Comparison of ENCODE assay signal across 21 mouse cellular contexts in genomic region chr19:3645318-3645717, GRCm38 (mm10). TPM values are rescaled to one million over a fixed set of nuclear protein-coding genes. Genes with fewer than 3 reads are reported as not detected.
DNase-seq lines count a peak whose midpoint lies in the region; ATAC-seq and TF ChIP-seq lines count a peak whose summit lies in the region.
"Had no signal": no experiment of that assay in that cellular context is flagged by ENCODE, and none has a peak within 500 bp of the region (broad histone marks: within the 10 kb centered on the region; RNA-seq: fewer than 3 reads in every experiment).

No protein-coding gene starts in this region.

- H3K4me3 ChIP-seq in heart, embryonic 15.5 days = no peak overlapping the region
- H3K4me3 ChIP-seq in kidney, embryonic 14.5 days (ENCODE audit: low read length) = no peak overlapping the region
- no peak overlapping the region for H3K4me3 ChIP-seq in stomach, embryonic 16.5 days (replicated peaks; ENCODE audit: low read length)
- no peak overlapping the region for H3K4me3 ChIP-seq in stomach, postnatal 0 days (ENCODE audit: low read depth, low read length)
- no peak overlapping the region for H3K4me3 ChIP-seq in small intestine, adult 2 months (ENCODE audit: low read depth, low read length)
- H3K4me3 ChIP-seq: forebrain, embryonic 12.5 days; heart, embryonic 13.5 days; left cerebral cortex, adult 2 months; neural tube, embryonic 15.5 days had no signal

- peak overlapping the region; percentile 29; the same call in 1 of the 2 replicates for H3K27ac ChIP-seq in heart, embryonic 15.5 days
- 0 out of 2 replicates have a peak overlapping the region, but pooled peaks have one; percentile 24 for H3K27ac ChIP-seq in kidney, embryonic 14.5 days (ENCODE audit: low read depth, low read length)
- 0 out of 2 replicates have a peak overlapping the region, but pooled peaks have one; percentile 27 for H3K27ac ChIP-seq in stomach, embryonic 16.5 days (ENCODE audit: low read length)
- no peak overlapping the region; the same call in 1 of the 2 replicates for H3K27ac ChIP-seq in stomach, postnatal 0 days (replicated peaks)
- H3K27ac ChIP-seq in small intestine, adult 2 months (ENCODE audit: insufficient read depth, low read depth, low read length) = peak overlapping the region; percentile 97
- H3K27ac ChIP-seq: forebrain, embryonic 12.5 days; hindbrain, embryonic 14.5 days; left cerebral cortex, adult 2 months; neural tube, embryonic 15.5 days had no signal

- peaks cover 27% of the 10 kb centered on the region for H3K4me1 ChIP-seq in heart, embryonic 15.5 days (replicated peaks)
- H3K4me1 ChIP-seq in kidney, embryonic 14.5 days (ENCODE audit: control insufficient read depth, insufficient read depth, low read length) = peaks cover 29% of the 10 kb centered on the region
- H3K4me1 ChIP-seq in stomach, embryonic 16.5 days (ENCODE audit: control insufficient read depth, insufficient read depth, low read length) = peaks cover 17% of the 10 kb centered on the region
- H3K4me1 ChIP-seq in stomach, postnatal 0 days (replicated peaks; ENCODE audit: control insufficient read depth, insufficient read depth) = no peaks in the 10 kb centered on the region; the same call in 1 of the 2 replicates
- H3K4me1 ChIP-seq in small intestine, adult 2 months (ENCODE audit: control insufficient read depth, insufficient read depth, insufficient read length, low read length) = peaks cover 31% of the 10 kb centered on the region

- 80% methylated on average over 4 of the region's 4 CpGs for WGBS in heart, embryonic 15.5 days
- WGBS in kidney, embryonic 14.5 days = 84% methylated on average over 4 of the region's 4 CpGs
- WGBS in stomach, embryonic 16.5 days = 76% methylated on average over 4 of the region's 4 CpGs
- 82% methylated on average over 4 of the region's 4 CpGs for WGBS in stomach, postnatal 0 days
- WGBS in small intestine, adult 2 months = 72% methylated on average over 4 of the region's 4 CpGs

- TF ChIP-seq EP300 in stomach, postnatal 0 days (optimal IDR thresholded peaks at IDR 0.05) = no peak

- DNase-seq in heart, postnatal 14 days = no peak
- no peak for DNase-seq in kidney, adult 18-20 months
- no peak for DNase-seq in stomach, postnatal 0 days (ENCODE audit: low spot score)
- DNase-seq in layer of hippocampus, adult 8-10 months (ENCODE audit: low spot score in 2 of 2) = no peak
- DNase-seq: cerebellum, adult 8-10 months; gastrocnemius, postnatal 14 days; layer of hippocampus, adult 9-11 months; left cerebral cortex, postnatal 4 days; liver; right cerebral cortex, postnatal 14 days; thymus, adult 2 months had no signal

- no peaks in the 10 kb centered on the region for H3K27me3 ChIP-seq in heart, embryonic 15.5 days
- no peaks in the 10 kb centered on the region for H3K27me3 ChIP-seq in kidney, embryonic 14.5 days (ENCODE audit: control insufficient read depth, insufficient read depth, low read length)
- no peaks in the 10 kb centered on the region for H3K27me3 ChIP-seq in stomach, embryonic 16.5 days (ENCODE audit: control insufficient read depth, insufficient read depth, low read length)
- no peaks in the 10 kb centered on the region for H3K27me3 ChIP-seq in stomach, postnatal 0 days (ENCODE audit: control insufficient read depth, insufficient read depth, low read length)
- no peaks in the 10 kb centered on the region for H3K27me3 ChIP-seq in small intestine, adult 2 months (ENCODE audit: control insufficient read depth, insufficient read depth, low read length)
- H3K27me3 ChIP-seq: forebrain, embryonic 12.5 days; heart, embryonic 13.5 days; neural tube, embryonic 15.5 days had no signal

- intact Hi-C loops in heart, postnatal 14 days (cut with DNase I) = no loop called here

- no peaks in the 10 kb centered on the region for H3K9me3 ChIP-seq in heart, embryonic 15.5 days (replicated peaks)
- no peaks in the 10 kb centered on the region for H3K9me3 ChIP-seq in kidney, embryonic 14.5 days (ENCODE audit: control insufficient read depth, low read length)
- no peaks in the 10 kb centered on the region for H3K9me3 ChIP-seq in stomach, embryonic 16.5 days (replicated peaks; ENCODE audit: control insufficient read depth, low read length)
- H3K9me3 ChIP-seq in stomach, postnatal 0 days (ENCODE audit: control insufficient read depth, low read length) = no peaks in the 10 kb centered on the region
- H3K9me3 ChIP-seq: forebrain, embryonic 12.5 days; heart, embryonic 13.5 days; neural tube, embryonic 15.5 days had no signal

- no peak overlapping the region for H3K4me2 ChIP-seq in heart, embryonic 15.5 days
- no peak overlapping the region for H3K4me2 ChIP-seq in kidney, embryonic 14.5 days (replicated peaks; ENCODE audit: low read depth, low read length)
- H3K4me2 ChIP-seq in stomach, embryonic 16.5 days (ENCODE audit: low read depth, low read length) = no peak overlapping the region
- H3K4me2 ChIP-seq in stomach, postnatal 0 days (replicated peaks; ENCODE audit: low read depth) = no peak overlapping the region
- H3K4me2 ChIP-seq: forebrain, embryonic 12.5 days; heart, embryonic 13.5 days; hindbrain, embryonic 14.5 days; neural tube, embryonic 15.5 days had no signal

- no peak for TF ChIP-seq CTCF in stomach, postnatal 0 days (IDR thresholded peaks at IDR 0.05; ENCODE audit: low read depth)
- TF ChIP-seq CTCF in small intestine, adult 2 months (IDR thresholded peaks at IDR 0.05; ENCODE audit: extremely low read depth, insufficient read length, insufficient replicate concordance, low read depth, low read length) = no peak

- ATAC-seq in heart, embryonic 15.5 days (replicated peaks; ENCODE audit: insufficient number of reproducible peaks, insufficient read depth, low FRiP score, low read depth) = no peak
- no peak for ATAC-seq in kidney, embryonic 14.5 days (ENCODE audit: low FRiP score, low TSS enrichment)
- no peak for ATAC-seq in stomach, embryonic 16.5 days (ENCODE audit: insufficient read depth, low FRiP score)
- ATAC-seq in stomach, postnatal 0 days (ENCODE audit: low FRiP score, low TSS enrichment) = no peak
- ATAC-seq: midbrain, embryonic 16.5 days had no signal

- no peak overlapping the region for H3K9ac ChIP-seq in heart, embryonic 15.5 days
- no peak overlapping the region for H3K9ac ChIP-seq in kidney, embryonic 14.5 days (ENCODE audit: low read depth, low read length)
- H3K9ac ChIP-seq in stomach, embryonic 16.5 days (ENCODE audit: low read length) = no peak overlapping the region
- H3K9ac ChIP-seq in stomach, postnatal 0 days (ENCODE audit: low read length) = no peak overlapping the region
- H3K9ac ChIP-seq: forebrain, embryonic 12.5 days; heart, embryonic 13.5 days; hindbrain, embryonic 14.5 days; neural tube, embryonic 15.5 days had no signal

- H3K36me3 ChIP-seq in heart, embryonic 15.5 days = peaks cover 15% of the 10 kb centered on the region; the same call in 1 of the 2 replicates
- peaks cover 60% of the 10 kb centered on the region for H3K36me3 ChIP-seq in kidney, embryonic 14.5 days (ENCODE audit: control insufficient read depth, insufficient read depth, low read length)
- no peaks in the 10 kb centered on the region for H3K36me3 ChIP-seq in stomach, embryonic 16.5 days (ENCODE audit: control insufficient read depth, insufficient read depth, low read length)
- peaks cover 18% of the 10 kb centered on the region for H3K36me3 ChIP-seq in stomach, postnatal 0 days (ENCODE audit: control insufficient read depth, insufficient read depth, low read length)
- H3K36me3 ChIP-seq in small intestine, adult 2 months (ENCODE audit: control insufficient read depth, insufficient read depth, low read length) = peaks cover 36% of the 10 kb centered on the region
- H3K36me3 ChIP-seq: neural tube, embryonic 15.5 days had no signal

- TF ChIP-seq POLR2A in small intestine, adult 2 months (IDR thresholded peaks at IDR 0.05; ENCODE audit: low read depth, low read length) = no peak

RNA-seq across cellular contexts. Expression of gene Lrp5, which starts 41.0 kb away (rescaled TPM):
- 3.0 and 4.3 TPM in 2 replicates for polyA plus RNA-seq in heart, embryonic 15.5 days (2015; fragmentation: Nextera tagmentation; extraction: Ambion mirVana)
- total RNA-seq in heart, postnatal 14 days (2021) = 10 to 100 TPM; 47.8 to 52.8 TPM
- polyA plus RNA-seq in kidney, embryonic 14.5 days (2014; fragmentation: Nextera tagmentation; extraction: Ambion mirVana) = 7.7 and 10.1 TPM in 2 replicates
- 5.0 and 5.5 TPM in 2 replicates for polyA plus RNA-seq in stomach, embryonic 16.5 days (2015; fragmentation: Nextera tagmentation; extraction: Ambion mirVana)
- polyA plus RNA-seq in stomach, postnatal 0 days (2015; fragmentation: Nextera tagmentation; extraction: Ambion mirVana) = 2.6 and 2.7 TPM in 2 replicates
- 50.9 and 96.7 TPM in 2 replicates for polyA plus RNA-seq in small intestine, adult 2 months (2012; rRNA removed)
- 10 to 100 TPM in 2 of 4 experiments, 1 to 10 TPM in 2; 8.6 to 14.0 (median 10.9) TPM for total RNA-seq in layer of hippocampus, adult 8-10 months (2022)
